Mouse (Mus musculus) liver, adult 2 months (tissue): ENCODE results near the gene S1pr2.

Source experiments
- CTCF ChIP-seq: fragments of 200-500 bp; IDR thresholded peaks from 2 replicates; pipeline ENCODE4 v1.5.1; 2011; ENCODE audit warnings: low read depth, low read length, control low read depth
- POLR2A ChIP-seq: fragments of 200-500 bp; IDR thresholded peaks from 2 replicates; pipeline ENCODE4 v1.6.1; 2011; ENCODE audit warnings: low read length, control low read depth; ENCODE audit not compliant: insufficient read depth; ENCODE audit errors: extremely low read depth

- TF ChIP-seq CTCF (no peak), POLR2A (no peak)
Observed at GRCm38 (mm10) chr9:20965606-20966005, 11.0 kb downstream of the S1pr2 start.
